Mouse (Mus musculus): ENCODE measurements around the gene Pkdrej. TPM values are rescaled to one million over a fixed set of nuclear protein-coding genes. Genes with fewer than 3 reads are reported as not detected.

Gene Pkdrej
- polyA plus RNA-seq, 1 experiment: 0.05 TPM

- Histone ChIP-seq H3K4me1 (ENCODE audit: control insufficient read depth, insufficient read depth, insufficient read length, low read length) (no peaks in the 10 kb centered on the region; the same call in 1 of the 2 replicates), H3K36me3 (ENCODE audit: control insufficient read depth, insufficient read depth, low read length) (peaks cover 19% of the 10 kb centered on the region), H3K27me3 (ENCODE audit: control insufficient read depth, insufficient read depth, low read length) (no peaks in the 10 kb centered on the region), H3K4me3 (ENCODE audit: low read depth, low read length) (no peak overlapping the region), H3K27ac (ENCODE audit: insufficient read depth, low read depth, low read length) (no peak overlapping the region)
- TF ChIP-seq POLR2A (IDR thresholded peaks at IDR 0.05; ENCODE audit: low read depth, low read length) (no peak), CTCF (IDR thresholded peaks at IDR 0.05; ENCODE audit: extremely low read depth, insufficient read length, insufficient replicate concordance, low read depth, low read length) (no peak)
Observed at GRCm38 (mm10) chr15:85845071-85845470, 23.5 kb upstream of the Pkdrej start.

DNA sequence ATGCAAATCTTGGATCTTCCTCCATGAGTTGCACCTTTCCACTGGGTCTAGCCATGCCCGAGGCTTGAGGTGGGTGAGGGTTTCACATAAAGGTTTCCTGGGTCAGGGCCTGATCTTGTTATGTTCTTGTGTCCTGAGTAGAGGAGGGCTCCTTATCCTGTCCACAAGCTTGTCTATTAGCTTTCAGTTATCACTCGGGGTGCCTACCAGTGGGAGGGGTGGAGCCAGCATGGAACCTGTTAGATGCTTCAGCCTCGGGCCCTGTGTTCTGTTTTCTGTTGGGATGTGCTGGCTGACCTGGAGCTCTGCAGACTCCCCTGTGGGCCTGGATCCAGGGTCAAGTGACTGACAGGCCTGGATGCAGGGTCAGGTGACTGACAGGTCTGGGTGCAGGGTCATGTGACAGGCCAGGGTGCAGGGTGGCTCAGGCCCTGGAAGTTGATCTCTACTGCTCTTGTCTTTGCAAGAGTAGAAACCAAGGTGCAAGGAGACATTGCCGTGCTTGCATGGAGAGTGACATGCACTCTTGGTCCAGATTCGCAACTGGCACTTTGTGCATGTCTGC, 20.3 kb upstream of the Pkdrej start:
- Histone ChIP-seq H3K36me3 (ENCODE audit: control insufficient read depth, insufficient read depth, low read length) (peaks cover 16% of the 10 kb centered on the region), H3K27ac (ENCODE audit: insufficient read depth, low read depth, low read length) (no peak overlapping the region), H3K27me3 (ENCODE audit: control insufficient read depth, insufficient read depth, low read length) (no peaks in the 10 kb centered on the region), H3K4me1 (ENCODE audit: control insufficient read depth, insufficient read depth, insufficient read length, low read length) (no peaks in the 10 kb centered on the region; the same call in 1 of the 2 replicates), H3K4me3 (ENCODE audit: low read depth, low read length) (no peak overlapping the region)
- no peak for TF ChIP-seq POLR2A (IDR thresholded peaks at IDR 0.05; ENCODE audit: low read depth, low read length)
- WGBS: 88% methylated on average over 5 of the region's 5 CpGs

GRCm38 (mm10) chr15:85840983-85841382, 19.4 kb upstream of the Pkdrej start:
- Histone ChIP-seq H3K27ac (ENCODE audit: insufficient read depth, low read depth, low read length) (no peak overlapping the region), H3K27me3 (ENCODE audit: control insufficient read depth, insufficient read depth, low read length) (no peaks in the 10 kb centered on the region), H3K4me3 (ENCODE audit: low read depth, low read length) (no peak overlapping the region), H3K4me1 (ENCODE audit: control insufficient read depth, insufficient read depth, insufficient read length, low read length) (no peaks in the 10 kb centered on the region; the same call in 1 of the 2 replicates), H3K36me3 (ENCODE audit: control insufficient read depth, insufficient read depth, low read length) (peaks cover 15% of the 10 kb centered on the region)
- TF ChIP-seq CTCF (IDR thresholded peaks at IDR 0.05; ENCODE audit: extremely low read depth, insufficient read length, insufficient replicate concordance, low read depth, low read length) (peak; percentile 75; the same call in 1 of the 2 replicates), POLR2A (IDR thresholded peaks at IDR 0.05; ENCODE audit: low read depth, low read length) (no peak)
- WGBS: 55% methylated on average over 6 of the region's 6 CpGs

DNA sequence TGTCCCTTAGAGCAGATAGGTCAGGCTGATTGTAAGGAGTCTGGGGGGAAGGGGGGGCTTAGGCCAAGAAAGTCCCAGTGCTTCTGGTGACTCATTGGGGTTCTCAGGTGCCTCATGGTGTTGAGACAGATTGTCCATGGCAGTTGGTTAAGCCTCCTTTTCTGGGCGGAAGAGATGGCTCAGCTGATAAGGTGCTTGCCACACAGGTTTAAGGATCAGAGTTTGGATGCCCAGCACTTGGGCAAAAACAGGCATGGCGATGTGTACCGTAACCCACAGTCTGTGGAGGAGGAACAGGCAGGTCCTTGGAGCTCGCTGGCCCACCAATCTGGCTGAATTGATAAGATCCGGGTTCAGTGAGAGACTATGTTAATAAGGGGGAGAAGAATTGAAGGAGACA, 15.4 kb upstream of the Pkdrej start:
- TF ChIP-seq POLR2A (IDR thresholded peaks at IDR 0.05; ENCODE audit: low read depth, low read length): no peak
- no peak for TF ChIP-seq CTCF (IDR thresholded peaks at IDR 0.05; ENCODE audit: extremely low read depth, insufficient read length, insufficient replicate concordance, low read depth, low read length)
- H3K4me3 ChIP-seq (ENCODE audit: low read depth, low read length): no peak overlapping the region
- H3K36me3 ChIP-seq (ENCODE audit: control insufficient read depth, insufficient read depth, low read length): 0 out of 2 replicates have a peak, but pooled peaks cover 5% of the 10 kb centered on the region
- WGBS: 85% methylated on average over 5 of the region's 5 CpGs
- peaks cover 4% of the 10 kb centered on the region; the same call in 1 of the 2 replicates for H3K4me1 ChIP-seq (ENCODE audit: control insufficient read depth, insufficient read depth, insufficient read length, low read length)
- H3K27ac ChIP-seq (ENCODE audit: insufficient read depth, low read depth, low read length): no peak overlapping the region
- H3K27me3 ChIP-seq (ENCODE audit: control insufficient read depth, insufficient read depth, low read length): no peaks in the 10 kb centered on the region

DNA sequence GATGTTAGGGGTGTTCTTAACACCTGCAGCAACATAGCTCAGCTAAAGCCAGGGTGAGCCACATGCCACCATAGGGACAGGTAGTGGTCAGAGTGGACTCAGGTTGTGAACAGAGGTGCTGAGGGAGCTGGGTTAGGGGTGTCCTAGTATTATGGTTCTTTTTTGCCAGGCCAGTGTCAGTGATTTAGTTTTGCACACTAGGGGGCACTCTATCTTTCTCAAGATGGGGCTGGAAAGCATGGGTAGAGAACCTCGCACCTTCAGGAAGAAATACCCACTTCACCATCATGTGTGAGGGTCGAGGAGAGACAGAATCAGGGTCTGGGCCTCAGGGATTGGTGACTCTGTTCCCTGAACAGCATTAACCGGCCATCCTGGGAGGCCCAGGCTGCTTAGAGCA, 13.8 kb upstream of the Pkdrej start:
- peak; percentile 38; the same call in 1 of the 2 replicates for TF ChIP-seq CTCF (IDR thresholded peaks at IDR 0.05; ENCODE audit: extremely low read depth, insufficient read length, insufficient replicate concordance, low read depth, low read length)
- no peak for TF ChIP-seq POLR2A (IDR thresholded peaks at IDR 0.05; ENCODE audit: low read depth, low read length)
- Histone ChIP-seq H3K27me3 (ENCODE audit: control insufficient read depth, insufficient read depth, low read length) (no peaks in the 10 kb centered on the region), H3K4me1 (ENCODE audit: control insufficient read depth, insufficient read depth, insufficient read length, low read length) (peaks cover 6% of the 10 kb centered on the region; the same call in 1 of the 2 replicates), H3K4me3 (ENCODE audit: low read depth, low read length) (no peak overlapping the region), H3K36me3 (ENCODE audit: control insufficient read depth, insufficient read depth, low read length) (0 out of 2 replicates have a peak, but pooled peaks cover 3% of the 10 kb centered on the region), H3K27ac (ENCODE audit: insufficient read depth, low read depth, low read length) (no peak overlapping the region)
- WGBS: 57% methylated on average over 3 of the region's 3 CpGs

- Histone ChIP-seq H3K36me3 (ENCODE audit: control insufficient read depth, insufficient read depth, low read length) (0 out of 2 replicates have a peak, but pooled peaks cover 3% of the 10 kb centered on the region), H3K4me3 (ENCODE audit: low read depth, low read length) (peak overlapping the region; percentile 94), H3K27ac (ENCODE audit: insufficient read depth, low read depth, low read length) (peak overlapping the region; percentile 73), H3K27me3 (ENCODE audit: control insufficient read depth, insufficient read depth, low read length) (no peaks in the 10 kb centered on the region), H3K4me1 (ENCODE audit: control insufficient read depth, insufficient read depth, insufficient read length, low read length) (peaks cover 11% of the 10 kb centered on the region; the same call in 1 of the 2 replicates)
- TF ChIP-seq CTCF (IDR thresholded peaks at IDR 0.05; ENCODE audit: extremely low read depth, insufficient read length, insufficient replicate concordance, low read depth, low read length): no peak
- no peak for TF ChIP-seq POLR2A (IDR thresholded peaks at IDR 0.05; ENCODE audit: low read depth, low read length)
- WGBS: 18% methylated on average over 8 of the region's 8 CpGs
Observed at GRCm38 (mm10) chr15:85832599-85832998, 11.1 kb upstream of the Pkdrej start.

DNA sequence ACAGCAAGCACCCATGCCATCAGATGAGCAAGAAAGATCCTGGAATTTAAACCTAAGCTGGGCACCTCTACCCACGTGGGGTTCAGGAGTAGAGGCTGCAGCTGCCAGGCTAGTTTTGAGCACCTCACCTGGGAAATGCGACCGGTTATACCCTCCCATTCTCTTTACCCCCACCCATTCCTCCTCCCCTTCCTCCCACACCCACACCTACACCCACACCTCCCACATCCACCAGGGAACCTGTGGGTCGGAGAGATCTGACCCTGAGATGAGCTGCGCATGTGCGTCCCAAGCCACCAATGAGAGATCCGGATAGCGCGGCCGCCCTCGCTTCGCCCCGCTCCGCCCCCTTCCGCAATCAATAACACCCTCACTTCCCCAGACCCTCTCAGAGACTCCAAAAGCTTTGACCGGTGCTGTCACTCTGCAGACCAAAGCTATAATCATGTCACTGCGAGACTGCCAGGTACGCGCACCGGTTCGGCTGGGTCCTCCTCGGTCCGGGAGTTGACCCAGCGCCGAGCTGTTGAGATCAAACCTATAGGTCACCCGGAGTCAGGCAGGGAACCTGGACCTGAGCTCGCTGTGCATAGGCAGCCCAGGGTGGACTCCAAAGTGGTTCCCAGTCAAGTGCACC, 10.5 kb upstream of the Pkdrej start, which contains the start of gene Ttc38:
Gene Ttc38, plus strand, starts transcription at position 353 of the 637 bp plus-strand sequence.
- TF ChIP-seq CTCF (IDR thresholded peaks at IDR 0.05; ENCODE audit: extremely low read depth, insufficient read length, insufficient replicate concordance, low read depth, low read length) (no peak; the same call in 1 of the 2 replicates), POLR2A (IDR thresholded peaks at IDR 0.05; ENCODE audit: low read depth, low read length) (peak; percentile 72)
- 1% methylated on average over 27 of the region's 27 CpGs for WGBS
- peak within 1 kb of the TSS; percentile 94 for H3K4me3 ChIP-seq (ENCODE audit: low read depth, low read length)
- 0 out of 2 replicates have a peak, but pooled peaks cover 3% of the 10 kb centered on the region for H3K36me3 ChIP-seq (ENCODE audit: control insufficient read depth, insufficient read depth, low read length)
- H3K27ac ChIP-seq (ENCODE audit: insufficient read depth, low read depth, low read length): peak within 1 kb of the TSS; percentile 73
- no peaks in the 10 kb centered on the region for H3K27me3 ChIP-seq (ENCODE audit: control insufficient read depth, insufficient read depth, low read length)
- peaks cover 11% of the 10 kb centered on the region; the same call in 1 of the 2 replicates for H3K4me1 ChIP-seq (ENCODE audit: control insufficient read depth, insufficient read depth, insufficient read length, low read length)

Data from small intestine, adult 2 months (tissue).